Mouse (Mus musculus) MEL (cell line): ENCODE measurements around the gene Rbpj. TPM values are rescaled to one million over a fixed set of nuclear protein-coding genes. Genes with fewer than 3 reads are reported as not detected.
A peak's percentile ranks its signal among the peaks of the same experiment; 100 is the strongest.

ENCODE experiments used
- DNase-seq: peaks from one replicate; pipeline ENCODE4 v3.0.0; 2011; ENCODE audit warnings: low read depth, low spot score
- H3K27ac ChIP-seq: 2 replicates; pipeline ENCODE4 v1.5.1; 2012; ENCODE audit warnings: low read depth, mild to moderate bottlenecking, control low read depth, low read length, moderate library complexity; ENCODE audit not compliant: control insufficient read depth
- H3K27me3 ChIP-seq, 2 experiments: fragments of 150-350 bp in 1 of 2; sonication (generic) in 1 of 2; 2 replicates each; pipeline ENCODE4 v1.6.1; 2012; ENCODE audit warnings: low read length in 2 of 2, mild to moderate bottlenecking in 2 of 2, improper control_type of control experiment in 1 of 2, moderate library complexity in 1 of 2; ENCODE audit not compliant: insufficient read depth in 2 of 2, control insufficient read depth in 1 of 2
- H3K36me3 ChIP-seq, 2 experiments: 2 replicates each; pipeline ENCODE4 v1.6.1; 2012 to 2014; ENCODE audit warnings: low read length in 2 of 2, improper control_type of control experiment in 1 of 2, inconsistent platforms in 1 of 2, mild to moderate bottlenecking in 1 of 2; ENCODE audit not compliant: insufficient read depth in 2 of 2, control insufficient read depth in 1 of 2
- H3K4me1 ChIP-seq, 2 experiments: fragments of 150-350 bp in 1 of 2; sonication (generic) in 1 of 2; 2 replicates each; pipeline ENCODE4 v1.6.1; 2012; ENCODE audit warnings: low read length in 2 of 2, improper control_type of control experiment in 1 of 2, mild to moderate bottlenecking in 1 of 2; ENCODE audit not compliant: insufficient read depth in 2 of 2, control insufficient read depth in 1 of 2
- H3K4me3 ChIP-seq, 2 experiments: fragments of 150-350 bp in 1 of 2; sonication (generic) in 1 of 2; 2 replicates each; pipeline ENCODE4 v1.5.1; 2012; ENCODE audit warnings: low read depth in 2 of 2, low read length in 2 of 2, mild to moderate bottlenecking in 2 of 2, moderate library complexity in 2 of 2, control low read depth in 1 of 2, improper control_type of control experiment in 1 of 2; ENCODE audit not compliant: control insufficient read depth in 1 of 2, insufficient read depth in 1 of 2
- H3K79me2 ChIP-seq: 2 replicates; pipeline ENCODE4 v1.6.1; 2012; ENCODE audit warnings: mild to moderate bottlenecking, low read length, moderate library complexity; ENCODE audit not compliant: control insufficient read depth, poor library complexity, insufficient read depth
- H3K9ac ChIP-seq: 2 replicates; pipeline ENCODE4 v1.6.1; 2012; ENCODE audit warnings: low read depth, mild to moderate bottlenecking, control low read depth, low read length, moderate library complexity; ENCODE audit not compliant: control insufficient read depth, poor library complexity, severe bottlenecking
- H3K9me3 ChIP-seq: fragments of 150-350 bp; sonication (generic); replicated peaks from 2 replicates; pipeline ENCODE4 v1.6.1; 2012; ENCODE audit warnings: mild to moderate bottlenecking, low read length, improper control_type of control experiment, moderate library complexity; ENCODE audit not compliant: insufficient read depth
- CHD1 ChIP-seq: IDR thresholded peaks from 2 replicates; pipeline ENCODE4 v1.6.1; 2012; ENCODE audit warnings: low read depth, mild to moderate bottlenecking, inconsistent platforms, low read length, improper control_type of control experiment
- CTCF ChIP-seq, 3 experiments: IDR thresholded peaks in 2 of 3; conservative IDR thresholded peaks in 1 of 3; 2 replicates each; pipeline ENCODE4 v1.5.1; 2011 to 2012; ENCODE audit warnings: low read length in 3 of 3, low read depth in 2 of 3, mild to moderate bottlenecking in 2 of 3, improper control_type of control experiment in 1 of 3, inconsistent platforms in 1 of 3, mixed read lengths in 1 of 3, moderate library complexity in 1 of 3; ENCODE audit not compliant: control insufficient read depth in 1 of 3, insufficient read depth in 1 of 3, poor library complexity in 1 of 3, severe bottlenecking in 1 of 3
- E2F4 ChIP-seq: IDR thresholded peaks from 2 replicates; pipeline ENCODE4 v1.6.1; 2011; ENCODE audit warnings: low read depth, low read length, improper control_type of control experiment, borderline replicate concordance
- ELF1 ChIP-seq: IDR thresholded peaks from 2 replicates; pipeline ENCODE4 v1.6.1; 2014; ENCODE audit warnings: low read depth, mild to moderate bottlenecking, inconsistent platforms, low read length, improper control_type of control experiment, moderate library complexity
- EP300 ChIP-seq, 2 experiments: IDR thresholded peaks; 2 replicates each; pipeline ENCODE4 v1.6.1; 2011; ENCODE audit warnings: improper control_type of control experiment in 2 of 2, low read length in 2 of 2, low read depth in 1 of 2, mild to moderate bottlenecking in 1 of 2
- ETS1 ChIP-seq: IDR thresholded peaks from 2 replicates; pipeline ENCODE4 v1.6.1; 2012; ENCODE audit warnings: low read depth, mild to moderate bottlenecking, inconsistent platforms, low read length, improper control_type of control experiment, moderate library complexity
- HCFC1 ChIP-seq: IDR thresholded peaks from 2 replicates; pipeline ENCODE4 v1.6.1; 2012; ENCODE audit warnings: low read depth, mild to moderate bottlenecking, inconsistent platforms, low read length, improper control_type of control experiment, moderate library complexity
- JUND ChIP-seq: IDR thresholded peaks from 2 replicates; pipeline ENCODE4 v1.6.1; 2011; ENCODE audit warnings: low read depth, mild to moderate bottlenecking, improper control_type of control experiment, low read length
- MAFK ChIP-seq: IDR thresholded peaks from 2 replicates; pipeline ENCODE4 v1.6.1; 2011; ENCODE audit warnings: low read depth, mild to moderate bottlenecking, low read length, improper control_type of control experiment, borderline replicate concordance
- MAX ChIP-seq: IDR thresholded peaks from 2 replicates; pipeline ENCODE4 v1.6.1; 2011; ENCODE audit warnings: low read length, improper control_type of control experiment
- MAZ ChIP-seq: IDR thresholded peaks from 2 replicates; pipeline ENCODE4 v1.6.1; 2012; ENCODE audit warnings: low read depth, mild to moderate bottlenecking, inconsistent platforms, low read length, improper control_type of control experiment
- MEF2A ChIP-seq: IDR thresholded peaks from 2 replicates; pipeline ENCODE4 v1.6.1; 2014; ENCODE audit warnings: low read depth, mild to moderate bottlenecking, inconsistent platforms, low read length, improper control_type of control experiment; ENCODE audit not compliant: poor library complexity, insufficient replicate concordance, severe bottlenecking; ENCODE audit errors: extremely low read depth
- MXI1 ChIP-seq: IDR thresholded peaks from 2 replicates; pipeline ENCODE4 v1.6.1; 2011; ENCODE audit warnings: mild to moderate bottlenecking, low read depth, low read length, improper control_type of control experiment
- MYC ChIP-seq: IDR thresholded peaks from 2 replicates; pipeline ENCODE4 v1.6.1; 2011; ENCODE audit warnings: low read depth, mild to moderate bottlenecking, low read length, improper control_type of control experiment, moderate library complexity
- NELFE ChIP-seq: IDR thresholded peaks from 2 replicates; pipeline ENCODE4 v1.6.1; 2011; ENCODE audit warnings: low read depth, low read length, improper control_type of control experiment
- POLR2A ChIP-seq, 2 experiments: IDR thresholded peaks; 2 replicates each; pipeline ENCODE4 v1.6.1; 2011 to 2012; ENCODE audit warnings: low read length in 2 of 2, mild to moderate bottlenecking in 2 of 2, control low read depth in 1 of 2, improper control_type of control experiment in 1 of 2, low read depth in 1 of 2, moderate library complexity in 1 of 2; ENCODE audit not compliant: control insufficient read depth in 1 of 2, insufficient read depth in 1 of 2, poor library complexity in 1 of 2
- POLR2AphosphoS5 ChIP-seq: IDR thresholded peaks from 2 replicates; pipeline ENCODE4 v1.6.1; 2012; ENCODE audit warnings: low read depth, borderline replicate concordance, mild to moderate bottlenecking, inconsistent platforms, low read length, moderate library complexity, mixed read lengths
- RAD21 ChIP-seq: IDR thresholded peaks from 2 replicates; pipeline ENCODE4 v1.6.1; 2011; ENCODE audit warnings: mild to moderate bottlenecking, low read depth, low read length, improper control_type of control experiment
- SIN3A ChIP-seq: IDR thresholded peaks from 2 replicates; pipeline ENCODE4 v1.6.1; 2012; ENCODE audit warnings: low read length, improper control_type of control experiment, inconsistent platforms
- SMC3 ChIP-seq: IDR thresholded peaks from 2 replicates; pipeline ENCODE4 v1.6.1; 2011; ENCODE audit warnings: low read depth, low read length, improper control_type of control experiment
- TBP ChIP-seq: IDR thresholded peaks from 2 replicates; pipeline ENCODE4 v1.8.0; 2011; ENCODE audit warnings: low read depth, low read length, improper control_type of control experiment
- TCF12 ChIP-seq: IDR thresholded peaks from 2 replicates; pipeline ENCODE4 v1.6.1; 2014; ENCODE audit warnings: low read depth, mild to moderate bottlenecking, inconsistent platforms, low read length, improper control_type of control experiment, moderate library complexity
- ZC3H11A ChIP-seq: IDR thresholded peaks from 2 replicates; pipeline ENCODE4 v1.6.1; 2012; ENCODE audit warnings: low read depth, mild to moderate bottlenecking, inconsistent platforms, low read length, improper control_type of control experiment
- polyA plus RNA-seq, 2 experiments: library from polyadenylated mRNA; stranded (reverse) in 1 of 2; unstranded in 1 of 2; fragments of >175 nt in 1 of 2; fragments of >200 nt in 1 of 2; gene quantifications; 2 replicates each; pipeline versions ENCODE4 v1.2.1 to v1.2.4; 2012; ENCODE audit warnings: low replicate concordance in 2 of 2, low read depth in 1 of 2; ENCODE audit not compliant: insufficient read length in 2 of 2, insufficient read depth in 1 of 2, missing spikeins in 1 of 2
- total RNA-seq: library from RNA; depleted of rRNA; stranded (reverse); fragments of 300-350 nt; gene quantifications from 2 replicates; pipeline ENCODE4 v1.2.3, GENCODE M21; 2012

Gene Rbpj
- total and polyA plus RNA-seq, 3 experiments, result 6.0 to 34.5 (median 19.1) TPM

DNA sequence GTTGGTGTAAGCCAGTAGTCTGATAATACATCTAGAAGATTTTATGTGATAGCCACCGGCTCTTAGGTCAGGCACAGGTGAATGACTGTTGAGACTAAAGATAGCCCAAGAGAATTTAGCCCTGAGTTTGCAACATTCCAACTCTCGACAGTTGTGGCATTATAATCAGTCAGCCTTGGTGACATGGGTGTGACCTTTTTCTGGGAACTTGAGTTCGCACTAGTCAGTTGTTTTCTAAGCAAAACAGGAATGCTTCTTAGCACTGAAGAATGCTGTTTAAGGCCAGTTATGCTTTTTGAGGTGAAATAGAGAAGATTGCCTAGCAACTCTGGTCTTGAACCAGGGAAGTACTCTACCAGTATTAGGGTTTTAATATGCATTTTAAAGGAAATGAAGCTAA lies 170.8 kb downstream of the Rbpj start:
- TF ChIP-seq EP300 (IDR thresholded peaks at IDR 0.05; ENCODE audit: low read depth in 1 of 2, low read length in 2 of 2) (peak in 1 of 2 experiments; percentile 27; a peak in 1 of 4 replicates), MAX (no peak), JUND (no peak), MYC (no peak)
- H3K9ac ChIP-seq, result no peak overlapping the region
- H3K4me1 ChIP-seq, result peaks cover 3 to 8% of the 10 kb centered on the region in 2 experiments
- H3K27ac ChIP-seq, result no peak overlapping the region
- H3K79me2 ChIP-seq, result 0 out of 2 replicates have a peak, but pooled peaks cover 1% of the 10 kb centered on the region
- no peaks in the 10 kb centered on the region for H3K27me3 ChIP-seq
- DNase-seq, result peak; percentile 31
- no peak overlapping the region for H3K4me3 ChIP-seq
- H3K9me3 ChIP-seq, result no peaks in the 10 kb centered on the region
- peaks cover 5 to 8% of the 10 kb centered on the region in 2 experiments for H3K36me3 ChIP-seq

DNA sequence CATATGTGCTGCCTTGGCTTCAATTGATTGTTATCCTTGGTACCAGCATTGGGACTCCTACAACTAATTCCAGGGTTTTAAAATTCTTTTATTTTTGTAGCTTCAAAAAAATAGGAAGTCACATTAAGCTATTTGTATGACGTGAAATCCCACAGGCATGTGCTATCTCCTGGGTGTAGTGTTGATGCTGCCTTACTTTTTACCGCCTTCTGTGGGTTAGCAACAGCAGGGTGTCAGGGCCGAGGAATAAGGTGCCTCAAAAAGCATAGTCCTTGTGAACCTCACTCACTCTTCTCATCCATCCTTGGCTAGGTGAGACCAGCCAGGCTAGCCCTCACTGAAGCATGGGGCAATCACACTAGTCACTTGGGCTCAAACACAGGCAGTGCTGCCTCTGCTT lies 171.3 kb downstream of the Rbpj start:
- Histone ChIP-seq H3K4me3 (no peak overlapping the region), H3K79me2 (0 out of 2 replicates have a peak, but pooled peaks cover 1% of the 10 kb centered on the region), H3K4me1 (peaks cover 3 to 8% of the 10 kb centered on the region in 2 experiments), H3K9ac (no peak overlapping the region), H3K27ac (no peak overlapping the region), H3K27me3 (no peaks in the 10 kb centered on the region), H3K9me3 (no peaks in the 10 kb centered on the region), H3K36me3 (peaks cover 5 to 8% of the 10 kb centered on the region in 2 experiments)
- peak; percentile 28 for DNase-seq
- TF ChIP-seq MAFK, result no peak
- TF ChIP-seq MAX, result peak; percentile 55; the same call in 1 of the 2 replicates

DNA sequence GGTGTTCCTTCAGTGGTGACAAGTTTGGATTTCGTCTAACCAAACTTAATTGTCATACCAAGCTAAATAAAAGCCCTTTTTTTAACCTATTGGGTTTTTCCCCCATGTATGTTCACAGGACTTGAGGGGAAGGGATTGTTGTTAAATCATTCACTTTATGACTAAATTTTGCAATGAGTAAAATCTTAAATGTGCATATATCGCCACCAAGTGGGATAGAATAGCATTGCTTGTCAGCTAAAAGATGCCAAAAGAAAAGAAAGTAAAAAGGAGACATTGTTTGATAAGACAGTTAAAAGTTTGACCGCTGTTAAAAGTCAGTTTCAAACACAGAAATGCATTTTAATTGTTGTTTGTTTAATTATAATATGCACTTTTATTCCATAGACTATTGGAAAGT lies 172.7 kb downstream of the Rbpj start:
- peak; percentile 62 for DNase-seq
- H3K36me3 ChIP-seq, result peaks cover 7 to 8% of the 10 kb centered on the region in 2 experiments

More for the DNA sequence above, 172.7 kb downstream of the Rbpj start:
- Histone ChIP-seq H3K9ac (no peak overlapping the region), H3K27ac (no peak overlapping the region), H3K79me2 (0 out of 2 replicates have a peak, but pooled peaks cover 1% of the 10 kb centered on the region), H3K4me1 (peaks cover 3 to 8% of the 10 kb centered on the region in 2 experiments), H3K4me3 (no peak overlapping the region), H3K9me3 (no peaks in the 10 kb centered on the region), H3K27me3 (no peaks in the 10 kb centered on the region)
- TF ChIP-seq MAZ, result no peak
- no peak for TF ChIP-seq POLR2A (IDR thresholded peaks at IDR 0.05; ENCODE audit: control insufficient read depth in 1 of 2, insufficient read depth in 1 of 2, low read depth in 1 of 2, low read length in 2 of 2, poor library complexity in 1 of 2)
- peak in 2 of 3 experiments; percentile 42 to 77; a peak in 4 of 6 replicates for TF ChIP-seq CTCF (IDR thresholded peaks at IDR 0.05 in 2 of 3, conservative IDR thresholded peaks at IDR 0.05 in 1 of 3; ENCODE audit: control insufficient read depth in 1 of 3, insufficient read depth in 1 of 3, low read depth in 2 of 3, low read length in 3 of 3, poor library complexity in 1 of 3, severe bottlenecking in 1 of 3)
- no peak for TF ChIP-seq NELFE
- no peak for TF ChIP-seq MYC
- no peak for TF ChIP-seq SIN3A
- TF ChIP-seq ELF1, result no peak
- no peak for TF ChIP-seq CHD1
- TF ChIP-seq E2F4, result no peak
- no peak for TF ChIP-seq MEF2A
- peak; percentile 75 for TF ChIP-seq SMC3
- TF ChIP-seq ZC3H11A, result peak; percentile 55
- TF ChIP-seq POLR2AphosphoS5, result no peak
- no peak for TF ChIP-seq TBP
- TF ChIP-seq MXI1, result no peak
- no peak for TF ChIP-seq ETS1
- TF ChIP-seq HCFC1, result no peak
- no peak for TF ChIP-seq TCF12
- peak; percentile 82 for TF ChIP-seq RAD21
